14 mouse cellular contexts compared by ENCODE assay signal in the genomic region with DNA sequence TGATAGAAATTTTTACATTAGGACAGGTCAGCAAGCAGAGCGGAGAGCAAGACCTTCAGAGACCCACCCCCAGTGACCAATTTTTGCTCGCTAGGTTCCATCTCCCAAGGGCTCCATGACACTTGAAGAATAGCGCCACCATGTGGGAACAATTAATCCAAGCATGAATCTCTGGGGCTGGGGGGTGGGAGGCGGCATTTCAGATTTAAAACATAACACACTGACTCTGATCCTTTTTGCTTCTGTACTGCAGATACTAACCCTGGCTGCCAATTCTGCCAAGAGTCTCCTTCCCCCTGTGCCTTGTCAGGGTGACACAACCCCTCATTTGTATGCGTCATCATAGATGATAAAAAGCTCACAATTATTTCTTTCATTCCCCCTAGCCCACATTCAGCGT.
DNase-seq lines count a peak whose midpoint lies in the region; ATAC-seq and TF ChIP-seq lines count a peak whose summit lies in the region.
"Had no signal": no experiment of that assay in that cellular context is flagged by ENCODE, and none has a peak within 500 bp of the region (broad histone marks: within the 10 kb centered on the region; RNA-seq: fewer than 3 reads in every experiment).

No protein-coding gene starts in this region.

- H3K27me3 ChIP-seq in forebrain, postnatal 0 days (ENCODE audit: insufficient read depth, low read length): no peaks in the 10 kb centered on the region
- H3K27me3 ChIP-seq in forebrain, embryonic 15.5 days: no peaks in the 10 kb centered on the region
- H3K27me3 ChIP-seq in liver, embryonic 12.5 days (replicated peaks): no peaks in the 10 kb centered on the region
- H3K27me3 ChIP-seq: lung, embryonic 15.5 days; midbrain, embryonic 15.5 days had no signal

- DNase-seq in forebrain, postnatal 0 days: no peak
- peak; percentile 51 for DNase-seq in 3134 (ENCODE audit: extremely low read depth, insufficient read length, low spot score)
- peak; percentile 59 for DNase-seq in adipocyte (ENCODE audit: low spot score)
- DNase-seq in adrenal gland, adult 2 months: no peak
- no peak for DNase-seq in right cerebral cortex, adult 2 months (ENCODE audit: low spot score in 2 of 2)
- no peak for DNase-seq in cerebellum, adult 8-10 months
- DNase-seq: cerebellum, postnatal 25 days; heart, postnatal 14 days; kidney, adult 8-10 months; thymus, adult 18-20 months had no signal

- TF ChIP-seq CTCF in forebrain, postnatal 0 days (IDR thresholded peaks at IDR 0.05; ENCODE audit: low read depth): peak; percentile 23; the same call in 1 of the 2 replicates

- H3K9me3 ChIP-seq in forebrain, postnatal 0 days (ENCODE audit: low read length): no peaks in the 10 kb centered on the region
- no peaks in the 10 kb centered on the region for H3K9me3 ChIP-seq in forebrain, embryonic 15.5 days
- no peaks in the 10 kb centered on the region for H3K9me3 ChIP-seq in liver, embryonic 12.5 days (replicated peaks)
- H3K9me3 ChIP-seq: lung, embryonic 15.5 days; midbrain, embryonic 15.5 days had no signal

- no peak overlapping the region for H3K4me3 ChIP-seq in forebrain, postnatal 0 days (ENCODE audit: low read depth, low read length)
- H3K4me3 ChIP-seq in forebrain, embryonic 15.5 days: no peak overlapping the region
- H3K4me3 ChIP-seq in liver, embryonic 12.5 days: peak overlapping the region; percentile 46
- H3K4me3 ChIP-seq: lung, embryonic 15.5 days; midbrain, embryonic 15.5 days had no signal

- no peaks in the 10 kb centered on the region for H3K36me3 ChIP-seq in forebrain, postnatal 0 days (ENCODE audit: insufficient read depth)
- H3K36me3 ChIP-seq in forebrain, embryonic 15.5 days: no peaks in the 10 kb centered on the region
- peaks cover 8% of the 10 kb centered on the region; the same call in 1 of the 2 replicates for H3K36me3 ChIP-seq in liver, embryonic 12.5 days
- H3K36me3 ChIP-seq: lung, embryonic 15.5 days; midbrain, embryonic 15.5 days had no signal

- no peak for ATAC-seq in forebrain, postnatal 0 days
- no peak for ATAC-seq in forebrain, embryonic 15.5 days (replicated peaks)
- peak; percentile 58 for ATAC-seq in liver, embryonic 12.5 days
- ATAC-seq: midbrain, embryonic 15.5 days had no signal

- H3K9ac ChIP-seq in forebrain, postnatal 0 days: no peak overlapping the region
- H3K9ac ChIP-seq in forebrain, embryonic 15.5 days (replicated peaks): no peak overlapping the region
- H3K9ac ChIP-seq in liver, embryonic 12.5 days: peak overlapping the region; percentile 59
- H3K9ac ChIP-seq: lung, embryonic 15.5 days; midbrain, embryonic 15.5 days had no signal

- H3K4me1 ChIP-seq in forebrain, postnatal 0 days (ENCODE audit: insufficient read depth): peaks cover 11% of the 10 kb centered on the region; the same call in 1 of the 2 replicates
- H3K4me1 ChIP-seq in forebrain, embryonic 15.5 days: peaks cover 13% of the 10 kb centered on the region
- H3K4me1 ChIP-seq in liver, embryonic 12.5 days: peaks cover 62% of the 10 kb centered on the region

- H3K4me2 ChIP-seq in forebrain, postnatal 0 days (ENCODE audit: low read depth): no peak overlapping the region
- H3K4me2 ChIP-seq in forebrain, embryonic 15.5 days (replicated peaks): no peak overlapping the region
- peak overlapping the region; percentile 63 for H3K4me2 ChIP-seq in liver, embryonic 12.5 days
- H3K4me2 ChIP-seq: lung, embryonic 15.5 days; midbrain, embryonic 15.5 days had no signal

- H3K27ac ChIP-seq in forebrain, postnatal 0 days (ENCODE audit: low read depth, low read length): no peak overlapping the region
- no peak overlapping the region for H3K27ac ChIP-seq in forebrain, embryonic 15.5 days (replicated peaks)
- peak overlapping the region; percentile 93 for H3K27ac ChIP-seq in liver, embryonic 12.5 days
- H3K27ac ChIP-seq: lung, embryonic 15.5 days; midbrain, embryonic 15.5 days had no signal

- 74% methylated on average over 6 of the region's 6 CpGs for WGBS in forebrain, postnatal 0 days
- 81% methylated on average over 6 of the region's 6 CpGs for WGBS in forebrain, embryonic 15.5 days
- WGBS in liver, embryonic 12.5 days (ENCODE audit: insufficient replicate concordance): 66% methylated on average over 6 of the region's 6 CpGs

Comparison
In these comparisons a context has a peak if more than half of its experiments do, and no peak if none do; other contexts are left out.
1. DNase-seq: peak in 3134 (single experiment) and adipocyte (single experiment); none in forebrain, postnatal 0 days (single experiment), adrenal gland, adult 2 months (single experiment), right cerebral cortex, adult 2 months (0 of 2) and cerebellum, adult 8-10 months (single experiment).